Mouse (Mus musculus): ENCODE results near the gene Pigw. TPM values are rescaled to one million over a fixed set of nuclear protein-coding genes. Genes with fewer than 3 reads are reported as not detected.
A peak's percentile ranks its signal among the peaks of the same experiment; 100 is the strongest.

Pigw gene
- polyA plus RNA-seq, 1 experiment from 2014 or later, result 1.3 TPM

DNA sequence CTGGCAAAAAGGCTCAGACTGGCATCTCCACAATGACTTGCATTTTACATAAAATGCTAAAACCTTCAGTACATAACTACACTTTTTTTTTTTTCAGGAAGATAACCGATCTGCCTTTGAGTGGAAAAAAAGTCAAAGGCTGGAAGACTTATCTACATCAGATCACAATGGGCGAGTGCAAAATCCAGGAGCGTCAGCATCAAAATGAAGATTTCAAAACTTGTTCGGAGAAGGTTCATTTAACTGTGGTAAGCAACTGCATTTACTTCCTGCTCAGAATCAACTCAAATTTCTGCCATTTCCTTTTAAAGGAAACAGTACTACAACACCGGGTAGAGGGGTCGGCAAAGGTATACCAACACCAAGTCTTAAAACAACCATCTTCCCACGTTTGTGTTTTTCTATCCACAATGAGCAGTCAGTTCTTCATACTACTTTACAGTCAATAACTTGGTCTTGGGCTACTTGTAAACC is 11.3 kb downstream of the Pigw start:
- Histone ChIP-seq H3K4me1 (ENCODE audit: insufficient read depth) (peaks cover 17% of the 10 kb centered on the region), H3K4me3 (ENCODE audit: low read depth, low read length) (peak overlapping the region; percentile 100), H3K9me3 (ENCODE audit: low read length) (no peaks in the 10 kb centered on the region), H3K9ac (replicated peaks) (peak overlapping the region; percentile 99), H3K4me2 (ENCODE audit: low read depth, low read length) (peak overlapping the region; percentile 80), H3K36me3 (replicated peaks; ENCODE audit: insufficient read depth, low read length) (peaks cover 17% of the 10 kb centered on the region), H3K27ac (ENCODE audit: low read depth) (peak overlapping the region; percentile 100), H3K27me3 (ENCODE audit: insufficient read depth, low read length) (no peaks in the 10 kb centered on the region)
- TF ChIP-seq CTCF (IDR thresholded peaks at IDR 0.05; ENCODE audit: low read depth) (no peak), EP300 (IDR thresholded peaks at IDR 0.05; ENCODE audit: low read depth) (no peak)
- no peak for ATAC-seq
- DNase-seq, result no peak
- 1% methylated on average over 7 of the region's 7 CpGs for WGBS (ENCODE audit: insufficient replicate concordance)

DNA sequence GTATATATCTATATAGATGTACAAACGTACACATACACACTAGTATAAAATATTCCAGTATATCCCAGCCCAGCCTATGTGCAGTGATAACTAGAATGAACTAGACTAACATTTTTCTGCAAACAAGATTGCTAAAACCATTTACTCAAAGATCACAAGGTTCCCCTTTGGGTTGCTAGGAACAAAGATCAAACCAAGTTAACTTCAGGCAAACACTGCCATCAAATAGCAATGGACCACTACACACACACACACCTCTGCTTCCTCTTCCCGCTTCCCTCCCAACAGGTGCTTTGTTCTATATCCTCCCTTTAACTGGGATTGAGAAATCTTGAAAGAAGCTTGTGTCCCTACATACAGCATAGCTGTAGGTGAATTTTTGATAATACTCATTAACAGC is 12.5 kb downstream of the Pigw start:
- Histone ChIP-seq H3K9ac (replicated peaks) (peak overlapping the region; percentile 53), H3K36me3 (replicated peaks; ENCODE audit: insufficient read depth, low read length) (peaks cover 21% of the 10 kb centered on the region), H3K27ac (ENCODE audit: low read depth) (0 out of 2 replicates have a peak overlapping the region, but pooled peaks have one; percentile 0), H3K4me3 (ENCODE audit: low read depth, low read length) (peak overlapping the region; percentile 100), H3K9me3 (ENCODE audit: low read length) (no peaks in the 10 kb centered on the region), H3K4me2 (ENCODE audit: low read depth, low read length) (peak overlapping the region; percentile 80), H3K4me1 (ENCODE audit: insufficient read depth) (peaks cover 15% of the 10 kb centered on the region), H3K27me3 (ENCODE audit: insufficient read depth, low read length) (no peaks in the 10 kb centered on the region)
- ATAC-seq (no peak), DNase-seq (no peak)
- WGBS (ENCODE audit: insufficient replicate concordance), result 70% methylated on average over 2 of the region's 2 CpGs
- TF ChIP-seq CTCF (IDR thresholded peaks at IDR 0.05; ENCODE audit: low read depth) (no peak), EP300 (IDR thresholded peaks at IDR 0.05; ENCODE audit: low read depth) (no peak)

DNA sequence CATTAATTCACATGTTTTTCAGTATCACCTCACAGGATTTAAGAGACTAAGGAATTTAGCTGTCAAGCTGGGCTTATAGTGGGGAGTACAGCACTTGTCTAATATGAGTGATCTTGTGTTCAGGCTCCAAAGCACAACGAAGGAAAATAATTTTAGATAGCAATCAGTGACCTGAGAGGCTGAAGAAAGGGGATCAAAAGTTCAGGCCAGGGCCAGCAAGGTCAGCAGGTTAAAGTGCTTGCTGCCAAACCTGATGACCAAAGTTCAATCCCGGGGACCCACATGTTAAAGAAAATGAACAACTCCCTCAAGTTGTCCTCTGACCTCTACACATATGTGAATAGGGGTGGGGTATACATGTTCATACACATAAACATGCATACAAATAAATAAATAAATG is 14.8 kb downstream of the Pigw start:
- Histone ChIP-seq H3K9me3 (ENCODE audit: low read length) (no peaks in the 10 kb centered on the region), H3K4me2 (ENCODE audit: low read depth, low read length) (peak overlapping the region; percentile 23), H3K27me3 (ENCODE audit: insufficient read depth, low read length) (no peaks in the 10 kb centered on the region), H3K4me1 (ENCODE audit: insufficient read depth) (peaks cover 15% of the 10 kb centered on the region), H3K9ac (replicated peaks) (no peak overlapping the region), H3K27ac (ENCODE audit: low read depth) (0 out of 2 replicates have a peak overlapping the region, but pooled peaks have one; percentile 3), H3K36me3 (replicated peaks; ENCODE audit: insufficient read depth, low read length) (peaks cover 37% of the 10 kb centered on the region), H3K4me3 (ENCODE audit: low read depth, low read length) (no peak overlapping the region)
- no peak for DNase-seq
- 45% methylated on average over 2 of the region's 2 CpGs for WGBS (ENCODE audit: insufficient replicate concordance)
- peak; percentile 32; the same call in 1 of the 2 replicates for TF ChIP-seq EP300 (IDR thresholded peaks at IDR 0.05; ENCODE audit: low read depth)
- no peak for TF ChIP-seq CTCF (IDR thresholded peaks at IDR 0.05; ENCODE audit: low read depth)
- no peak for ATAC-seq

DNA sequence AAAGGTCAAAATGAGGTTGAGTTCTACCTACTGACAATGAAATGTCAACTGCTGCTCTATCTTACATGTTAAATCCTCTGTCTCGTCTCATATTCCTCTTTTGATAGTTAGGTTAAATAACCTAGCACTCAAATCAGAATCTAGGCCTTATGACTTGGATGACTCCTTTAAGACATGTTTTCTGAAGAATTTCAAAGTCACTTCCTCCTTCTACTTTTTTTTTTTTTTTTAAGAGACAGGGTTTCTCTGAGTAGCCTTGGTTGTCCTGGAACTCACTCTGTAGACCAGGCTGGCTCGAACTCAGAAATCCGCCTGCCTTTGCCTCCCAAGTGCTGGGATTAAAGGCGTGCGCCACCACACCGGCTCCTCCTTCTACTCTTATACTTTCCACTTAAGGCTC is 24.8 kb downstream of the Pigw start:
- Histone ChIP-seq H3K4me3 (ENCODE audit: low read depth, low read length) (no peak overlapping the region), H3K4me2 (ENCODE audit: low read depth, low read length) (no peak overlapping the region), H3K27ac (ENCODE audit: low read depth) (no peak overlapping the region), H3K9ac (replicated peaks) (no peak overlapping the region), H3K36me3 (replicated peaks; ENCODE audit: insufficient read depth, low read length) (peaks cover 83% of the 10 kb centered on the region), H3K27me3 (ENCODE audit: insufficient read depth, low read length) (no peaks in the 10 kb centered on the region), H3K4me1 (ENCODE audit: insufficient read depth) (no peaks in the 10 kb centered on the region), H3K9me3 (ENCODE audit: low read length) (no peaks in the 10 kb centered on the region)
- ATAC-seq, result no peak
- TF ChIP-seq EP300 (IDR thresholded peaks at IDR 0.05; ENCODE audit: low read depth) (no peak), CTCF (IDR thresholded peaks at IDR 0.05; ENCODE audit: low read depth) (no peak)
- WGBS (ENCODE audit: insufficient replicate concordance), result 92% methylated on average over 6 of the region's 6 CpGs
- DNase-seq, result no peak

DNA sequence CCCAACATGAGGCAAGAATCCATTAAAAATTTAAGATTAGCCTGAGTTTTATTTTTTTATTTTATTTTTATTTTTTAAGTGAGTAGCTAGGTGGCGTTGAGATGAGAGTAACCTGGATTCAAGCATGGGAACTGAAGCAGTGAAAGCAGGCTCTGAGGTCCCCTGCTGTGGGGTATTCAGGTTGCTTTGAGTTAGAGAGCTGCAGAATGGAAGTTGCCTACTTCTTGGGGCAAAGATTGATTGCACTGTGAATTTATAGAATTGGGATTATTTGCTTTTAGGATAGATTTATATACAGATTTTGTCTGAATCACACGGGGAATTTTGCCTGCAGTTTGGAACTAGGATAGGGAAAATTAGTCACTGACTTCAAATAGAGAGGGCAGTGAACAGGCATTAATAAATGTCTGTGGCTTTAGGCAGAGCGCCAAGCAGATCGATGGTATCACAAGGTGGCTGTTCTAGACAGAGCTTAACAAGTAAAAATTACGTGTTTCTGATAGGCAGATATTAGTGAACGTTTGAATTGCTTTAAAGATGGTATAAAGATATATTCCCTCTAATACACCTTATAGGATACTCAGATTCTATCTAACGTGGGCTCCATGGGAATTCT is 32.5 kb downstream of the Pigw start:
- Histone ChIP-seq H3K4me3 (ENCODE audit: low read depth, low read length) (no peak overlapping the region), H3K27me3 (ENCODE audit: insufficient read depth, low read length) (no peaks in the 10 kb centered on the region), H3K27ac (ENCODE audit: low read depth) (no peak overlapping the region), H3K4me2 (ENCODE audit: low read depth, low read length) (no peak overlapping the region), H3K9ac (replicated peaks) (no peak overlapping the region), H3K4me1 (ENCODE audit: insufficient read depth) (no peaks in the 10 kb centered on the region), H3K36me3 (replicated peaks; ENCODE audit: insufficient read depth, low read length) (peaks cover 62% of the 10 kb centered on the region), H3K9me3 (ENCODE audit: low read length) (no peaks in the 10 kb centered on the region)
- no peak for ATAC-seq
- TF ChIP-seq CTCF (IDR thresholded peaks at IDR 0.05; ENCODE audit: low read depth) (no peak), EP300 (IDR thresholded peaks at IDR 0.05; ENCODE audit: low read depth) (no peak)
- no peak for DNase-seq
- WGBS (ENCODE audit: insufficient replicate concordance), result 85% methylated on average over 7 of the region's 7 CpGs

DNA sequence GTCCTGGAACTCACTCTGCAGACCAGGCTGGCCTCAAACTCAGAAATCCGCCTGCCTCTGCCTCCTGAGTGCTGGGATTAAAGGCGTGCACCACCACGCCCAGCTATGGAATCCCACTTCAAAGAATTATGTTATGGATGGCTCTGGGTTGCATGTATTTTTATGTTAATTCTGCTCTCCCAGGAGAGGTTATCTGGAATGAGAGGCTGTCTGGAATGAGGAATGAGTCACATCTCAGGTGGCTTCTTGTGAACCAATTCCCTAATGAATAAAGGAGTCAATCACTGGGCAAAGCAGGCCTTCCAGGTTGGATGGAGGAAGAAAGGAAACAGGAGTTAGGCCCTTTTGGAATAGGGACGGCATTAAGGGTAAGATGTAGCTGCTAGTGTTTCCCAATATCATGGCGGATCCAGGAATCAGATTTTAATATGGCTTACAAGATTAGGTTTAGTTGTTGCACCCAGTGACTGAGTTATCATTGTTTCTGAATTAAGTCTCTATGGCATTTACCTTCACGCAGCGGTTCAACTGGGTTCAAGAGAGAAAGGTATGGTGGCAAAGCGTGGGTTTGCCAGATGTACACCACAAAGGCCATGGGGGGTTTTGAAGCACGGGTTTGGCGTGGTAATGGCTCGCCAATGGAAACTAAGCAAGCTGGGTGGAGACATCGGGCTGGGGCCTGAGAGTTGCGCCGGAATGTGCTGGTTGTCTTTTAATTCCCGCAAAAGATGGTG is 33.2 kb downstream of the Pigw start:
- ATAC-seq, result no peak
- DNase-seq, result no peak
- TF ChIP-seq EP300 (IDR thresholded peaks at IDR 0.05; ENCODE audit: low read depth), result no peak
- no peak for TF ChIP-seq CTCF (IDR thresholded peaks at IDR 0.05; ENCODE audit: low read depth)
- no peaks in the 10 kb centered on the region for H3K4me1 ChIP-seq (ENCODE audit: insufficient read depth)
- H3K9me3 ChIP-seq (ENCODE audit: low read length), result no peaks in the 10 kb centered on the region
- no peak overlapping the region for H3K9ac ChIP-seq (replicated peaks)
- H3K4me3 ChIP-seq (ENCODE audit: low read depth, low read length), result no peak overlapping the region
- no peak overlapping the region for H3K27ac ChIP-seq (ENCODE audit: low read depth)
- 95% methylated on average over 15 of the region's 15 CpGs for WGBS (ENCODE audit: insufficient replicate concordance)
- H3K4me2 ChIP-seq (ENCODE audit: low read depth, low read length), result no peak overlapping the region
- H3K27me3 ChIP-seq (ENCODE audit: insufficient read depth, low read length), result no peaks in the 10 kb centered on the region
- peaks cover 63% of the 10 kb centered on the region for H3K36me3 ChIP-seq (replicated peaks; ENCODE audit: insufficient read depth, low read length)

Data from liver, postnatal 0 days (tissue).